Mouse (Mus musculus) CH12.LX (cell line): Measurements from ENCODE around the gene Srgap3. TPM values are rescaled to one million over a fixed set of nuclear protein-coding genes. Genes with fewer than 3 reads are reported as not detected.
A peak's percentile ranks its signal among the peaks of the same experiment; 100 is the strongest.

Experiments used
- DNase-seq: peaks from one replicate; pipeline ENCODE4 v3.0.0-alpha.2; 2013; ENCODE audit errors: extremely low read depth
- H3K27ac ChIP-seq: 2 replicates; pipeline ENCODE4 v1.5.1; 2012; ENCODE audit warnings: low read depth, mild to moderate bottlenecking, control low read depth, moderate library complexity; ENCODE audit not compliant: insufficient read depth
- H3K27me3 ChIP-seq: replicated peaks from 2 replicates; pipeline ENCODE3; 2012; ENCODE audit warnings: inconsistent platforms
- H3K36me3 ChIP-seq, 2 experiments: replicated peaks in 1 of 2; 2 replicates each; pipeline versions ENCODE3 to v1.6.1; 2012; ENCODE audit warnings: inconsistent platforms in 1 of 2, low read length in 1 of 2, mild to moderate bottlenecking in 1 of 2, mixed read lengths in 1 of 2, moderate library complexity in 1 of 2; ENCODE audit not compliant: control insufficient read depth in 1 of 2, insufficient read depth in 1 of 2
- H3K4me1 ChIP-seq, 2 experiments: 2 replicates each; pipeline ENCODE4 v1.6.1; 2012; ENCODE audit warnings: inconsistent platforms in 1 of 2, moderate library complexity in 1 of 2; ENCODE audit not compliant: insufficient read depth in 2 of 2, control insufficient read depth in 1 of 2
- H3K4me2 ChIP-seq: 2 replicates; pipeline ENCODE4 v1.6.1; 2012; ENCODE audit warnings: low read depth, mild to moderate bottlenecking, control low read depth; ENCODE audit not compliant: poor library complexity, insufficient read depth, severe bottlenecking
- H3K4me3 ChIP-seq, 3 experiments: fragments of 150-350 bp in 1 of 3; sonication (generic) in 1 of 3; replicated peaks in 1 of 3; 2 replicates each; pipeline versions ENCODE3 to v1.5.1; 2011 to 2012; ENCODE audit warnings: low read depth in 2 of 3, low read length in 2 of 3, mild to moderate bottlenecking in 2 of 3, moderate library complexity in 2 of 3, control low read depth in 1 of 3, improper control_type of control experiment in 1 of 3, inconsistent platforms in 1 of 3, mixed read lengths in 1 of 3; ENCODE audit not compliant: poor library complexity in 1 of 3
- H3K79me2 ChIP-seq: replicated peaks from 2 replicates; pipeline ENCODE4 v1.6.1; 2012; ENCODE audit warnings: mild to moderate bottlenecking, moderate library complexity; ENCODE audit not compliant: control insufficient read depth, poor library complexity, insufficient read depth, severe bottlenecking; ENCODE audit errors: extremely low read depth
- H3K9ac ChIP-seq: 2 replicates; pipeline ENCODE4 v1.6.1; 2012; ENCODE audit warnings: low read depth, mild to moderate bottlenecking, control low read depth, moderate library complexity; ENCODE audit not compliant: insufficient read depth
- H3K9me3 ChIP-seq: replicated peaks from 2 replicates; pipeline ENCODE3; 2012; ENCODE audit warnings: low read length, inconsistent platforms, mixed read lengths
- CHD2 ChIP-seq: IDR thresholded peaks from 2 replicates; pipeline ENCODE4 v1.6.1; 2011; ENCODE audit warnings: low read length, improper control_type of control experiment
- CTCF ChIP-seq, 2 experiments: IDR thresholded peaks in 1 of 2; conservative IDR thresholded peaks in 1 of 2; 2 replicates each; pipeline ENCODE4 v1.5.1; 2011 to 2012; ENCODE audit warnings: low read depth in 2 of 2, low read length in 2 of 2, improper control_type of control experiment in 1 of 2, inconsistent platforms in 1 of 2, mild to moderate bottlenecking in 1 of 2, moderate library complexity in 1 of 2
- ETS1 ChIP-seq: conservative IDR thresholded peaks from 2 replicates; pipeline ENCODE4 v1.6.1; 2012; ENCODE audit warnings: low read depth, mild to moderate bottlenecking, inconsistent platforms, low read length, improper control_type of control experiment, moderate library complexity
- IRF4 ChIP-seq: IDR thresholded peaks from 2 replicates; pipeline ENCODE4 v1.6.1; 2014; ENCODE audit warnings: low read depth, mild to moderate bottlenecking, inconsistent platforms, low read length, improper control_type of control experiment
- JUND ChIP-seq: conservative IDR thresholded peaks from 2 replicates; pipeline ENCODE4 v1.6.1; 2011; ENCODE audit warnings: low read depth, low read length, improper control_type of control experiment
- KAT2A ChIP-seq: IDR thresholded peaks from 2 replicates; pipeline ENCODE4 v1.6.1; 2012; ENCODE audit warnings: low read length, improper control_type of control experiment, inconsistent platforms; ENCODE audit not compliant: insufficient replicate concordance
- MEF2A ChIP-seq: IDR thresholded peaks from 2 replicates; pipeline ENCODE4 v1.6.1; 2014; ENCODE audit warnings: low read depth, mild to moderate bottlenecking, inconsistent platforms, low read length, improper control_type of control experiment, borderline replicate concordance
- MXI1 ChIP-seq: IDR thresholded peaks from 2 replicates; pipeline ENCODE4 v1.6.1; 2011; ENCODE audit warnings: mild to moderate bottlenecking, low read depth, low read length, improper control_type of control experiment
- PAX5 ChIP-seq: IDR thresholded peaks from 2 replicates; pipeline ENCODE4 v1.6.1; 2012; ENCODE audit warnings: low read length, inconsistent platforms, mixed read lengths
- POLR2A ChIP-seq: IDR thresholded peaks from 2 replicates; pipeline ENCODE4 v1.6.1; 2011; ENCODE audit warnings: low read depth, mild to moderate bottlenecking, improper control_type of control experiment, low read length
- RAD21 ChIP-seq: IDR thresholded peaks from 2 replicates; pipeline ENCODE4 v1.6.1; 2011; ENCODE audit warnings: low read depth, mild to moderate bottlenecking, low read length, improper control_type of control experiment, moderate library complexity
- SIN3A ChIP-seq: IDR thresholded peaks from 2 replicates; pipeline ENCODE4 v1.6.1; 2012; ENCODE audit warnings: low read length, improper control_type of control experiment, inconsistent platforms
- TBP ChIP-seq: conservative IDR thresholded peaks from 2 replicates; pipeline ENCODE4 v1.6.1; 2011; ENCODE audit warnings: low read depth, low read length, improper control_type of control experiment
- TCF12 ChIP-seq: IDR thresholded peaks from 2 replicates; pipeline ENCODE4 v1.6.1; 2014; ENCODE audit warnings: low read depth, mild to moderate bottlenecking, inconsistent platforms, low read length, improper control_type of control experiment
- USF1 ChIP-seq: IDR thresholded peaks from 2 replicates; pipeline ENCODE4 v1.6.1; 2014; ENCODE audit warnings: low read depth, mild to moderate bottlenecking, inconsistent platforms, low read length, improper control_type of control experiment
- USF2 ChIP-seq: conservative IDR thresholded peaks from 2 replicates; pipeline ENCODE4 v1.6.1; 2011; ENCODE audit warnings: low read depth, low read length, improper control_type of control experiment
- ZC3H11A ChIP-seq: IDR thresholded peaks from 2 replicates; pipeline ENCODE4 v1.6.1; 2012; ENCODE audit warnings: low read depth, mild to moderate bottlenecking, inconsistent platforms, low read length, improper control_type of control experiment
- ZKSCAN1 ChIP-seq: IDR thresholded peaks from 2 replicates; pipeline ENCODE4 v1.6.1; 2012; ENCODE audit warnings: low read depth, inconsistent platforms, low read length, improper control_type of control experiment, borderline replicate concordance
- ZMIZ1 ChIP-seq: IDR thresholded peaks from 2 replicates; pipeline ENCODE4 v1.6.1; 2012; ENCODE audit warnings: low read depth, mild to moderate bottlenecking, inconsistent platforms, low read length, improper control_type of control experiment
- dilution Hi-C: fragments of 300-500 bp; cut with MboI; formaldehyde crosslinking; loops from 2 replicates; pipeline ENCODE4 v1.14.3; 2020; ENCODE audit warnings: low sequenced_read_pairs; ENCODE audit not compliant: extremely low pct_unique_long_range_greater_than_20kb, extremely low pct_ligation_motif_present
- in situ Hi-C: fragments of 300-500 bp; cut with MboI; formaldehyde crosslinking; loops from 3 replicates; pipeline ENCODE4 v1.14.3; 2019; ENCODE audit warnings: low sequenced_read_pairs, low pct_ligation_motif_present, low pct_unique_long_range_greater_than_20kb, mixed read lengths
- polyA plus RNA-seq: library from polyadenylated mRNA; unstranded; fragments of >175 nt; gene quantifications from 2 replicates; pipeline ENCODE4 v1.2.1, GENCODE M21; 2012; ENCODE audit warnings: low read depth; ENCODE audit not compliant: insufficient read length
- total RNA-seq, 2 experiments: library from RNA; depleted of rRNA; stranded (reverse); fragments of 300-350 nt in 1 of 2; fragments of >200 nt in 1 of 2; gene quantifications; 2 replicates each; pipeline ENCODE4 v1.2.3; 2012 to 2014

Gene Srgap3
- 2.1 and 2.3 TPM in 2 replicates for total RNA-seq (2012; rRNA removed)
- total RNA-seq (2014; rRNA removed) = 1.0 and 1.5 TPM in 2 replicates
- polyA plus RNA-seq = 3.5 and 4.5 TPM in 2 replicates

DNA sequence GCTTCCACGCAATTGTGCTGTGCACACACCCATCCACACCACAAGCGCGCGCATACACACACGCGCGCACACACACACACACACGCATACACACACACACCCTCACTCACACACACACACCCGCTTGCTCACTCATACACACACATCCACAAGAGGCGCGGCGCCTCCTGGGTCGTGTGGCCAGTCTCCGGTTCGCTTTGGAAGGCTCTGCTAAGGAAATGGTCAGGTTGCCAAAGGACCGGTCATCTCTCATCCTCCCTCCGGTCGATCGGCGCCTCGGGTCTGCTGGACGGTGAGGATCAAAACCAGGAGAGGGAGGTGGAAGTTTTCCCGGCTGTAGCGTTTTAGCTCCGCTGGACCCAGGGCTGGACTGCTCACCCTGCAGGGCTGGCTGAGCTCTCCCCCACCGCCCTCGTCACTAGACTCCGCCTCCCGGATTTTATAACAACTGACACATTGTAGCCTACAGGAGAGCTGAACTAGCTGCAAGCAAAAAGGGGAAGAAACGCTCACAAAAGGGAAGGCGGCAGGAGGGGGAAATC, at the start of gene Srgap3:
Gene Srgap3 (minus strand): TSS at position 372 of the 542 bp plus-strand sequence.
- H3K9me3 ChIP-seq = no peaks in the 10 kb centered on the region
- peak within 1 kb of the TSS; percentile 23; the same call in 1 of the 2 replicates for H3K27ac ChIP-seq
- peak; percentile 77 for DNase-seq
- H3K36me3 ChIP-seq = peaks cover 0 to 10% of the 10 kb centered on the region in 2 experiments
- TF ChIP-seq MEF2A (peak; percentile 32; the same call in 1 of the 2 replicates), MXI1 (no peak), IRF4 (no peak), RAD21 (no peak), ETS1 (0 out of 2 replicates have a peak, but pooled peaks have one; percentile 11), PAX5 (no peak), USF1 (no peak), POLR2A (0 out of 2 replicates have a peak, but pooled peaks have one; percentile 24), TCF12 (peak; percentile 27; the same call in 1 of the 2 replicates), CTCF (conservative IDR thresholded peaks at IDR 0.05 in 1 of 2, IDR thresholded peaks at IDR 0.05 in 1 of 2; ENCODE audit: low read depth in 2 of 2, low read length in 2 of 2) (0 out of 4 replicates have a peak, but pooled peaks of 1 of the 2 experiments have one; percentile 2), TBP (no peak), ZMIZ1 (no peak), SIN3A (no peak; the same call in 1 of the 2 replicates), ZKSCAN1 (no peak), JUND (no peak)
- peak within 1 kb of the TSS; percentile 61 to 83 (median 72) for H3K4me3 ChIP-seq
- dilution Hi-C loops (no loop called here), in situ Hi-C loops (no loop called here)
- H3K4me2 ChIP-seq = peak within 1 kb of the TSS; percentile 68
- H3K79me2 ChIP-seq = no peaks in the 10 kb centered on the region
- no peaks in the 10 kb centered on the region for H3K27me3 ChIP-seq
- peaks cover 8 to 55% of the 10 kb centered on the region in 2 experiments; a peak in 3 of 4 replicates for H3K4me1 ChIP-seq
- H3K9ac ChIP-seq = peak within 1 kb of the TSS; percentile 23

DNA sequence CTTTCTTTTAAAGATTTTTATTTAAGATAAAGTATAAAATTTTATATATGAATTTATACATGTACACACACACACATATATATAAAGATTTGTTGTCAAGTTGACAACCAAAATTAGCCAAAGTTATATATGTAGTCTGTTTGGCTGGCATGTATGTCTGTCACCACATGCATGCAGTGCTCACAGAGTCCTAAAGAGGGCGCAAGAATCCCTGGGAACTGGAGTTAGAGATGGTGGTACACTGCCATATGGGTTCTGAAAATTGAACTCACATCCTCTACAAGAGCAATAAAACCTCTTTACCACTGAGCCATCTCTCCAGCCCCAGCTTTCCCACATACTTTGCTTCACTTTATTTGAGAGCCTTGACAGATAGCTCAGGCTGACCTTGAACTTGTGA, 48.6 kb upstream of the Srgap3 start:
- no peaks in the 10 kb centered on the region for H3K36me3 ChIP-seq
- H3K27me3 ChIP-seq = no peaks in the 10 kb centered on the region
- in situ Hi-C loops (no loop called here), dilution Hi-C loops (no loop called here)
- TF ChIP-seq USF2 (no peak), ZC3H11A (no peak), CTCF (conservative IDR thresholded peaks at IDR 0.05 in 1 of 2, IDR thresholded peaks at IDR 0.05 in 1 of 2; ENCODE audit: low read depth in 2 of 2, low read length in 2 of 2) (0 out of 4 replicates have a peak, but pooled peaks of 1 of the 2 experiments have one; percentile 11), CHD2 (no peak), KAT2A (no peak)
- no peak overlapping the region for H3K4me3 ChIP-seq
- peaks cover 0 to 3% of the 10 kb centered on the region in 2 experiments; a peak in 1 of 4 replicates for H3K4me1 ChIP-seq
- H3K9me3 ChIP-seq = no peaks in the 10 kb centered on the region
- H3K9ac ChIP-seq = no peak overlapping the region
- H3K4me2 ChIP-seq = no peak overlapping the region
- H3K27ac ChIP-seq = no peak overlapping the region
- no peaks in the 10 kb centered on the region for H3K79me2 ChIP-seq
- DNase-seq = peak; percentile 6
